ENCODE assay signal across 22 mouse cellular contexts in the genomic region with DNA sequence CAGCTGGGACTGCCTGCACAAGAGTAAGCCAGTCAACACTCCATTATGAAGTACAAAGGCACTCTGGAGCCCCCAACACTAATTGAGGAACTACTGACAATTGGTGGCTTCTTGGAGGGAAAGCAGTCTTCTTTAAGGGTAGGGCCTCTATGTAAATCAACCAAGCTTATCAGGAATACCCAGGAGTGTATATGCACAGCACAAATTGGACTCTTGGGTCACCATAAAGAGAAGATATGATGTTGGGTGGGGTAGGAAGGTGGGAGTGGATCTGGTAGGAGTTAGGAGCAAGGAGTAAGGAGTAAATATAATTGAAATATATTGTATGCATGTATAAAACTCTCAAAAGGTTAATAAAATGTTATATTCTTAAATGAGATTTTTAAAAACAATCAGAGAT.
"Had no signal": no experiment of that assay in that cellular context is flagged by ENCODE, and none has a peak within 500 bp of the region (broad histone marks: within the 10 kb centered on the region; RNA-seq: fewer than 3 reads in every experiment).

No protein-coding gene starts in this region.

- DNase-seq: kidney, adult 18-20 months; kidney, adult 9 months; kidney, postnatal 25 days; layer of hippocampus, adult 9-11 months; lung, adult 18-20 months; lung, postnatal 10 days; lung, postnatal 4 days; midbrain, embryonic 14.5 days; retina, postnatal 1 day; right cerebral cortex, postnatal 25 days; spleen, adult 18-20 months; thymus, postnatal 25 days had no signal

- ATAC-seq: inflammation-experienced regulatory T-cells, adult 6 months had no signal

- H3K4me2 ChIP-seq: limb, embryonic 13.5 days; lung, embryonic 15.5 days; midbrain, embryonic 11.5 days; neural tube, embryonic 12.5 days; neural tube, embryonic 15.5 days; stomach, embryonic 15.5 days had no signal

- H3K27ac ChIP-seq: kidney, postnatal 0 days; layer of hippocampus, adult 2 months; limb, embryonic 10.5 days; limb, embryonic 13.5 days; lung, embryonic 15.5 days; neural tube, embryonic 12.5 days; neural tube, embryonic 15.5 days; stomach, embryonic 15.5 days had no signal

- H3K36me3 ChIP-seq: limb, embryonic 10.5 days; limb, embryonic 13.5 days; lung, embryonic 15.5 days; neural tube, embryonic 12.5 days; neural tube, embryonic 15.5 days; stomach, embryonic 15.5 days had no signal

- H3K9me3 ChIP-seq: limb, embryonic 10.5 days; limb, embryonic 13.5 days; lung, embryonic 15.5 days; neural tube, embryonic 12.5 days; neural tube, embryonic 15.5 days; stomach, embryonic 15.5 days had no signal

- H3K4me3 ChIP-seq: layer of hippocampus, adult 2 months; limb, embryonic 10.5 days; limb, embryonic 13.5 days; lung, embryonic 15.5 days; neural tube, embryonic 12.5 days; neural tube, embryonic 15.5 days; stomach, embryonic 15.5 days had no signal

- H3K27me3 ChIP-seq: limb, embryonic 13.5 days; lung, embryonic 15.5 days; neural tube, embryonic 12.5 days; neural tube, embryonic 15.5 days; stomach, embryonic 15.5 days had no signal

- H3K9ac ChIP-seq: limb, embryonic 13.5 days; lung, embryonic 15.5 days; neural tube, embryonic 12.5 days; neural tube, embryonic 15.5 days; stomach, embryonic 15.5 days had no signal

- H3K4me1 ChIP-seq: limb, embryonic 13.5 days; lung, embryonic 15.5 days; neural tube, embryonic 12.5 days; neural tube, embryonic 15.5 days; stomach, embryonic 15.5 days had no signal
